Mouse (Mus musculus) small intestine, adult 2 months (tissue): ENCODE results near the gene Cdh24.

Experiments used
- CTCF ChIP-seq: fragments of 200-500 bp; IDR thresholded peaks from 2 replicates; pipeline ENCODE4 v1.5.1; 2012; ENCODE audit warnings: low read depth, mild to moderate bottlenecking, control low read depth, inconsistent platforms, low read length, moderate library complexity, mixed read lengths; ENCODE audit not compliant: insufficient replicate concordance, insufficient read length; ENCODE audit errors: extremely low read depth
- POLR2A ChIP-seq: fragments of 200-500 bp; IDR thresholded peaks from 2 replicates; pipeline ENCODE4 v1.6.1; 2012; ENCODE audit warnings: low read depth, mild to moderate bottlenecking, control low read depth, inconsistent platforms, low read length, moderate library complexity

DNA sequence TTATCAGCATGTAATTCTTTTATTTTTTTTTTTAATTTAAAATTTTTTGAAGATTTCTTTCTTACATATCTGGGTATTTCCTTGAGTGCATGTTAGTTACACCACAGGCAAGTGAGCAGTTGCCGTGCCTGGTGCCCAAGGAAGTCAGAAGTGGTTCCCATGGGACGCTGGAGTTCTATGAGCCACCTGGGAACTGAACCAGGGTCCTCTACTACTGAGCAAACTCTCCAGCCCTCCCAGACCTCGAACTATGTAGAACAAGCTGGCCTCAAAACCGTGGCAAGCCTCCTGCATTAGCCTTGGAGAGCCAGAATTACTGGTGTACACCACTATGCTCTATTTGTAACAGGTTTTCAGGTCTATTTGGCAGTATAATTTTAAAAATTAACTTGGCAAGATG is 38.6 kb downstream of the Cdh24 start:
- TF ChIP-seq POLR2A (no peak), CTCF (no peak)
